Mouse (Mus musculus): ENCODE measurements at regions not wholly inside any gene's neighbourhood (a gene's known extent, or its start where the extent isn't known, plus 50 kb on each side); places are given as distances from the start of the nearest gene placed in this dataset.

- ATAC-seq (replicated peaks; ENCODE audit: low read depth, poor library complexity, severe bottlenecking), result no peak
Measured at GRCm38 (mm10) chr9:61716751-61717150, 197.6 kb downstream of the Rplp1 start.

- no peak for ATAC-seq (replicated peaks; ENCODE audit: low read depth, poor library complexity, severe bottlenecking)
Measured at GRCm38 (mm10) chr9:61714331-61715035, 199.9 kb downstream of the Rplp1 start.

- ATAC-seq (replicated peaks; ENCODE audit: low read depth, poor library complexity, severe bottlenecking), result no peak
Measured at GRCm38 (mm10) chr9:61713806-61714205, 200.5 kb downstream of the Rplp1 start.

DNA sequence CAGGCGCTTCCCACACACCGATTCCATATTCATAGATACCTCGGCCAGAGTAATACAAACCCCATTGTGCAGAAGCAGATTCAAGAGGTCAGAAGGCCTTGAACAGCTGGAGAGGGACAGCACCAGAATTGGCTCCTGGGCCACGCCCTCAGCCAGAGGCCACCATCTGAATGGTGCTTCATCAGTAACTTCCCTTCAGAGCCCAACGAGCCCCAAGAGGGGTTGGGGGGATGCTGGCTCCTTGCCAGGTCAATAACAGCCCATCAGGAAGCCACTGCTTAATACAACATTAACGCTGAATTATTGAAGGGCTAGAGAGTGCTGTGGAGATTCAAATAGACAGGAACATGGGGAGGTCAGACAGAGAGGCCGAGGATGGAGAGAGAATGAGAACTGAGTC, 203.0 kb downstream of the Rplp1 start:
- ATAC-seq (replicated peaks; ENCODE audit: low read depth, poor library complexity, severe bottlenecking), result no peak

- ATAC-seq (replicated peaks; ENCODE audit: low read depth, poor library complexity, severe bottlenecking), result peak; percentile 84
Measured at GRCm38 (mm10) chr9:61707875-61708274, 206.5 kb downstream of the Rplp1 start.

GRCm38 (mm10) chr9:61707296-61707695, 207.0 kb downstream of the Rplp1 start:
- no peak for ATAC-seq (replicated peaks; ENCODE audit: low read depth, poor library complexity, severe bottlenecking)

GRCm38 (mm10) chr9:61706263-61706755, 208.0 kb downstream of the Rplp1 start:
- ATAC-seq (replicated peaks; ENCODE audit: low read depth, poor library complexity, severe bottlenecking), result no peak

- peak; percentile 37; the same call in 1 of the 2 replicates for ATAC-seq (replicated peaks; ENCODE audit: low read depth, poor library complexity, severe bottlenecking)
Measured at GRCm38 (mm10) chr9:61705586-61706233, 208.6 kb downstream of the Rplp1 start.

GRCm38 (mm10) chr9:61703301-61703700, 211.0 kb downstream of the Rplp1 start:
- no peak for ATAC-seq (replicated peaks; ENCODE audit: low read depth, poor library complexity, severe bottlenecking)

DNA sequence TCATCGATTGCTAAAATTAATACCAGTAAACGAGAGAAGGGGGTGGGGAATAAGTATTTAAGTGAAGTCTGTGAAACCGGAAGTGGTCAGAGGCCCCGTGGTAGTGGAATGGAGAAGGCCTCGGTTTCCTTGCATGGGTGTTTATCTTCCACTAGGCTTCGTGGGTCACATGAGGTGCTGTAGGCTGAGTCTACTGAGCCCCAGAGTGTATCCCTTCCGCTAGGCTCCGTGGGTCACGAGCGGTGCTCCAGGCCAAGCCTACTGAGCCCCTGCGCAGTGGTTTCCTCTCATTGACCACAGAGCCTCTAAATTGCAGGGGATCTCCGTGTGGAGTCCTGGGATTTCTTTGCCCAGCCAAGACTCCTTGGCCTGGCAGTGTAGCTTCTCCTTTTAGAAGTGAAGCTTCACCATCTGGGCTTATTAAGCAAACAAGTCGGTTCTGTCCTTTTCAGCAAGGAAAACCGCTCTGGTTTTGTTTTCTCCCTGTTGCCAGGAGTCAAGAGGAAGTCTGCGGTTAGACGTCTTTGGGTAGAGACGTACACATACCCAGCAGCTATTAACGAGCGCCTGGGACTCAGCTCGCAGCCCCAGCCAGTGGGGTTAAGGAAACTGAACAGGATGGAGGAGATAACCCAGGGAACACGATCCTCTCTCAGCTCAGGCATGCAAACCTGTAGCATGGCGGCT, 211.9 kb downstream of the Rplp1 start:
- peak; percentile 83 for ATAC-seq (replicated peaks; ENCODE audit: low read depth, poor library complexity, severe bottlenecking)

- ATAC-seq (replicated peaks; ENCODE audit: low read depth, poor library complexity, severe bottlenecking), result no peak
Measured at GRCm38 (mm10) chr9:61700576-61700975, 213.8 kb downstream of the Rplp1 start.

GRCm38 (mm10) chr9:61699618-61700017, 214.7 kb downstream of the Rplp1 start:
- ATAC-seq (replicated peaks; ENCODE audit: low read depth, poor library complexity, severe bottlenecking), result no peak

GRCm38 (mm10) chr9:61697959-61698358, 216.4 kb downstream of the Rplp1 start:
- ATAC-seq (replicated peaks; ENCODE audit: low read depth, poor library complexity, severe bottlenecking), result peak; percentile 40; the same call in 1 of the 2 replicates

- no peak for ATAC-seq (replicated peaks; ENCODE audit: low read depth, poor library complexity, severe bottlenecking)
Measured at GRCm38 (mm10) chr9:61696831-61697230, 217.5 kb downstream of the Rplp1 start.

- no peak for ATAC-seq (replicated peaks; ENCODE audit: low read depth, poor library complexity, severe bottlenecking)
Measured at GRCm38 (mm10) chr9:61695821-61696220, 218.5 kb downstream of the Rplp1 start.

DNA sequence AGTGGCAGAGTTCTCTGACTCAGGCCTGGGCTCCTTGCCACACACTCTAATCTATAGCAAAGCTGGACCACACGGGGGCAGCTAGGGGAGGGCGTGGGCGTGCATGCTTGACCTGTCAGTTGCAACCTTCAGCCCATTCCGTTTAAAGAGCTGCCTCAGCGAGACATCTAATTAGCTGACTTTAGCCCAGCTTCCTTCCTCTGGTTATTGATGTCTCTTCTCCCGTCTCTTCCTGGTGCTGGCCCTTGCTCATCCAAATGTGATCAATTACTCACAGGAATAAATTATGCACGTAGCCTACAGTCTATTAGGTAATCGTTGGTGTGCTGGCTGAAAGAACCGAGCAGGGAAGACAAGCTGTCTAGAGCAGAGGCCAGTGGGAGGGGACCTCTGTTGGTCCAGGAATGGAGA, 219.0 kb downstream of the Rplp1 start:
- peak; percentile 62; the same call in 1 of the 2 replicates for ATAC-seq (replicated peaks; ENCODE audit: low read depth, poor library complexity, severe bottlenecking)

DNA sequence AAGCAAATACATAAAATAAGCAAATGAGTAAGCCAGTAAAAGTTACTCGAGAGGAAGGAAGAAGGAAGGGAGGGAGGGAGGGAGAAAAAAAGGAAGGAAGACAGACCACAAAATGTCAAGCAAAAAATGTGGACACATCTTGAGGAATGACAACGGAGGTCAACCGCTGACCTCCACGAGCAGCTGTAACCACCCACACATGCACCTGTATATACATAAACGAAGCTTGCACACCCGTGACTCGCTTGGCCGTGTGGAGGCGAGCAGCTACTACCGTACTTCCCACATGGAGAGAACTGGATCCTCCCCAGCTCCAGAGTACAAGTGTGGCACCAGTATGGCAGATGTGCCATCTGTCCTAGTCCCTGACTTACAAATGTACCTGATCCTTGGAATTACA, 220.1 kb downstream of the Rplp1 start:
- peak; percentile 47; the same call in 1 of the 2 replicates for ATAC-seq (replicated peaks; ENCODE audit: low read depth, poor library complexity, severe bottlenecking)

DNA sequence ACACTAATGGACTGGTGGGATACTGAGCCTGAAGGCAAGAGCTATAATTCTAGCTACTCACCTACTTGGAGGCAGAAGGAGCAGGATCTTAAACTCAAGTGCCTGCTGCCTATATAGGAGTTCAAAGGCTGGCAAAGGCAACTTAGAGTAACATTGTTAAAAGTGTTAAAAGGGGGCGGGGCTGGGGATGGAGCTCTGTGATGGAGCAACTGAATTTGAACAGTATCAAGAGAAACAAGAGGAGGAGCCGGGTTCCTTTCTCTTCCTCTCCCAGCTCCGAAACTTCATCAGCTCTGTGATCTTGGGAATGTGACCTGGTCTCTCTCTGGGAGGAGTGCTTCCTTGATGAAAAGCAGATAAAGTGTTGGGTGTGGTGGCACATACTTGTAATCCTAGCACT, 223.6 kb downstream of the Rplp1 start:
- ATAC-seq (replicated peaks; ENCODE audit: low read depth, poor library complexity, severe bottlenecking), result no peak

GRCm38 (mm10) chr9:61689939-61690338, 224.4 kb downstream of the Rplp1 start:
- ATAC-seq (replicated peaks; ENCODE audit: low read depth, poor library complexity, severe bottlenecking), result no peak

DNA sequence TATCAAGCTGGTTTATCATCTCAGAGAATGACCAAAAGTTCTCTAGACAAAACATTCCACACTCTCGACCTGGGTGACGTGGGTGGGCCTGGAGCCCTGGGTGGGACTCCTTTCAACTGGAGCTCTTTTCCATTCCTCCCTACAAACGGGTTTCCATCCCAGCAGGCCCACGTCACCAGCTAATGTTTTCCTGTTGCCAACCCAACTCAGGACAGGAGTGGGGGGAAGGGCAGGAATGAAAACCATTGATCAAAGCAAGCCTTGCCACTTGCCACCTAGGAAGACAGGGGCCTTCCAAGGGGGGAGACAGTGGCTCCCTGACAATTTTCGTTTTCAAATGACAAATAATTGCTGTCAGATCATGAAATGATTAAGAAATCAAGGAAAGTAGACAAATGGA, 224.8 kb downstream of the Rplp1 start:
- ATAC-seq (replicated peaks; ENCODE audit: low read depth, poor library complexity, severe bottlenecking), result no peak

- no peak for ATAC-seq (replicated peaks; ENCODE audit: low read depth, poor library complexity, severe bottlenecking)
Measured at GRCm38 (mm10) chr9:61683557-61683956, 230.8 kb downstream of the Rplp1 start.

All from common myeloid progenitor, adult 5-6 weeks (primary cell).